Mouse (Mus musculus): ENCODE results near the gene Accs.

DNA sequence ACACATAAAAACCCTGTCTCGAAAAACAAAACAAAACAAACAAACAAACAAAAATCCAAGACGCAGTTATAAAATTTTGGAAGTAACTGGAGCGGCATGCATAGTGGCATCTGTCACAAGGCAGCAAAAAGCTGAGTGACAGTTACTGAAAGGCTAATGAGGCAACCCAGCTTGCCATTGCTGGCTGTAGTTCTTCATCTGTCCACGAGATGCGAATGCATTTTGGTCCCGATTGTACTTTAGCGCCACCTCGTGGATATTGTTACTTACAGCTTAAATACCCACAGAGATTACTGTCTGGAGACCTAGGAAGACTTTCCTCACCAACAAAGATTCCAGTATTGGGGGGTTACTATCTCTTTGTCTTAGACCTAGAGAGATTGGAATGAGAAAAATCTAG lies 26.2 kb downstream of the Accs start:
- TF ChIP-seq CTCF (IDR thresholded peaks at IDR 0.05; ENCODE audit: borderline replicate concordance, extremely low read depth, insufficient read depth, insufficient read length), result peak; percentile 93
- TF ChIP-seq POLR2A (IDR thresholded peaks at IDR 0.05; ENCODE audit: borderline replicate concordance, extremely low read depth, insufficient read depth, insufficient read length, poor library complexity, severe bottlenecking), result no peak
